Mouse (Mus musculus) stomach, postnatal 0 days (tissue): ENCODE results near the gene Glrb.

Experiments
- CTCF ChIP-seq: IDR thresholded peaks from 2 replicates; pipeline ENCODE4 v1.5.1; 2016; ENCODE audit warnings: antibody characterized with exemption, low read depth, mild to moderate bottlenecking, moderate library complexity
- EP300 ChIP-seq: optimal IDR thresholded peaks from 2 replicates; pipeline ENCODE3; 2016; ENCODE audit warnings: antibody characterized with exemption

- TF ChIP-seq CTCF (no peak), EP300 (no peak)
These were observed 111.6 kb downstream of the Glrb start for GRCm38 (mm10) chr3:80801827-80802310.
